Mouse (Mus musculus): ENCODE data around the gene Zfp990. TPM values are rescaled to one million over a fixed set of nuclear protein-coding genes. Genes with fewer than 3 reads are reported as not detected.

Gene Zfp990
- polyA plus RNA-seq, 3 experiments from 2014 or later, result 9.5 to 18.0 TPM; not detected in 1

Other genes with a start within 250 kb of the Zfp990 start
- 10 to 100 TPM; 10.4 to 16.8 (median 14.5) TPM for gene Tnfrsf8, start 195.6 kb upstream of the Zfp990 start, polyA plus RNA-seq (2017; shearing (Covaris generic))
- 10 to 100 TPM in 2 of 3 experiments, 1 to 10 TPM in 1; 8.8 to 13.2 (median 11.1) TPM for gene Gm13212, start 74.4 kb downstream of the Zfp990 start, polyA plus RNA-seq (2017; shearing (Covaris generic))
- under 1 TPM in 1 of 3 experiments, not detected in 2; 0.09 TPM for gene Zfp980, start 159.9 kb downstream of the Zfp990 start, polyA plus RNA-seq (2017; shearing (Covaris generic))